Mouse (Mus musculus) naive thymus-derived CD4-positive, alpha-beta T cell, adult 5 months (primary cell): ENCODE data around the gene Slc35f3. TPM values are rescaled to one million over a fixed set of nuclear protein-coding genes. Genes with fewer than 3 reads are reported as not detected.

Experiments
- polyA plus RNA-seq: library from polyadenylated mRNA; unstranded; fragments of 100-300 nt; shearing (Covaris generic); gene quantifications from one replicate; pipeline ENCODE4 v1.2.1, GENCODE M21; 2017

Gene Slc35f3
- not detected for polyA plus RNA-seq

DNA sequence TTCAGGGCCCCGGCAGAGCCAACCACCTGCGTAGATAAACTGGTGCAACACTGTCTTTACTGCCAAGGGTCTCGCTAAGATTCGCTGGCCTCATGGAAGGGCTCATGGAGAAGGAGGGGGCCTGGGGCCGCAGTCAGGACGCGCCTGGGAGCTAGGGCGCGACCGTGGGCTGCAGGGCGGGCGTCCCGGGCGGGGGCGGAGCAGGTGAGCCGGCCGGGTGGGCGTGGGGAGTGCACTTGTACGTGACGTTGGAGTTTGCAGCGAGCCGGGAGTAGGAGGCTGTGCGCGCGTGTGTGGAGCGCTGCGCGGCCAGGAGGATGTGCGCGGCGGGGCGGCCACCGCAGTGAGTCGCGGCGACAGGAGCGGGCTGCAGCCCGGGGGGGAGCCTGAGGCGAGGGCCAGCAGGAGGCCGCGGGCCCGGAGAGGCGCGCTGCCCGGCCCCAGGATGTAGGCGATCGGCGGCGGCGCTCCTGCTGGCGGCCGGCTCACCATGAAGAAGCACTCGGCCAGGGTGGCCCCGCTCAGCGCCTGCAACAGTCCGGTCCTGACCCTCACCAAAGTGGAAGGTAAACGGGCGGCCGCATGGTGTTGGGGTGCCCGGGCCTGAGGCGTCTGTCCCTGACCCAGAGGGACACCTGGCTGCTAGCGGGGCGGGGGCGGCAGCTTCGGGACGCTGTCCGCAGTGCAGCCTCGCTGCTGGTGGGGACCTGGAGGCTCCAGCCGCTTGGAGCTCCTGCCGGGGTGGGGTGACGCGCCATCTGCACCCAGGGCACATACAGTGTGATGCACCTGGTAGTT is at the start of gene Slc35f3:
Gene Slc35f3, plus strand, starts transcription at position 263 of the 798 bp plus-strand sequence.

DNA sequence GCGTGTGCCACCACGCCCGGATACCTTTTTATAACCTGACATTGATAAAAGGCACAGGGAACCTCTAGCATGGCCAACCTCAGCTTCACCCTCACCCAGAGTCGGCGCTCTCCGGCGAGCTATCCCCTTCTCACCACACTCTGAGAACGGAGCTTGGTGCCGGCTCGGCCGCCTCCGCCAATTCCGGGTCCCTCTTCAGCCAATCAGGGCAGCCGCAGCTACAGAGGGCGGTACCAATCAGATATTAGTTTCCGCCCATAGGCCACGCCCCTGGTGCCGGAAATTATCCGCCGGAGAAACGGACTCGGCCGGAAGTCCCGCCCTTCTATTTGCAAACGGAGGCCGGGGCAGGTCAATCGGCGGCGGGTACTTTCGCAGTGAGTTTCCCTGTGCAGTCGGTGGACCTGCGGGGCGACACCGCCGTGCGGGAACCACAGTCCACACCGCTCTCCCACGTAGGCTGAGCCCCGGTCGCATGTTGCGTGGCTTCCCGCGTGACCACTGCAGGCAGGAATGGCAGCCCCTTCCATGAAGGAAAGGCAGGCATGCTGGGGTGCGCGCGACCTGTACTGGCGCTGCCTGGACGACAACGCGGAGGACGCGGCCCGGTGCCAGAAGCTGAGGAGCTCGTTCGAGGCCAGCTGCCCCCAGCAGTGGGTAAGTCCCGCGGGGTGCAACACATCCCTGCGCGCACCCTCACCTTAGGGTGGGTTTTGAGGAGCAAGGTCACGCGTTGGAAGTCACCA is 124.0 kb downstream of the Slc35f3 start, which contains the start of gene Coa6:
Gene Coa6, plus strand, starts transcription at position 342 of the 746 bp plus-strand sequence.

Other genes starting within 250 kb of the Slc35f3 start
- gene Coa6, start 124.0 kb downstream of the Slc35f3 start, polyA plus RNA-seq: 27.5 TPM
- gene Tarbp1, start 176.5 kb downstream of the Slc35f3 start, polyA plus RNA-seq: 8.7 TPM